Mouse (Mus musculus): Measurements from ENCODE around the gene Atp2b1.

GRCm38 (mm10) chr10:98959385-98959784, 45.2 kb downstream of the Atp2b1 start:
- TF ChIP-seq CTCF (IDR thresholded peaks at IDR 0.05; ENCODE audit: control insufficient read depth, insufficient read depth, low read length): no peak
- TF ChIP-seq POLR2A (IDR thresholded peaks at IDR 0.05; ENCODE audit: borderline replicate concordance, control insufficient read depth, low read depth, low read length): no peak

Data from bone marrow, adult 2 months (tissue).